Mouse (Mus musculus) kidney, adult 2 months (tissue): Measurements from ENCODE around the gene Galnt18.

ENCODE experiments used
- CTCF ChIP-seq: fragments of 200-500 bp; conservative IDR thresholded peaks from 2 replicates; pipeline ENCODE4 v1.5.1; 2011; ENCODE audit warnings: low read depth, mild to moderate bottlenecking, control low read depth, low read length, moderate library complexity, mixed read lengths; ENCODE audit not compliant: insufficient read depth, insufficient read length
- POLR2A ChIP-seq: fragments of 200-500 bp; IDR thresholded peaks from one replicate; pipeline ENCODE4 v1.6.1; 2011; ENCODE audit warnings: low read depth, low read length, control low read depth

DNA sequence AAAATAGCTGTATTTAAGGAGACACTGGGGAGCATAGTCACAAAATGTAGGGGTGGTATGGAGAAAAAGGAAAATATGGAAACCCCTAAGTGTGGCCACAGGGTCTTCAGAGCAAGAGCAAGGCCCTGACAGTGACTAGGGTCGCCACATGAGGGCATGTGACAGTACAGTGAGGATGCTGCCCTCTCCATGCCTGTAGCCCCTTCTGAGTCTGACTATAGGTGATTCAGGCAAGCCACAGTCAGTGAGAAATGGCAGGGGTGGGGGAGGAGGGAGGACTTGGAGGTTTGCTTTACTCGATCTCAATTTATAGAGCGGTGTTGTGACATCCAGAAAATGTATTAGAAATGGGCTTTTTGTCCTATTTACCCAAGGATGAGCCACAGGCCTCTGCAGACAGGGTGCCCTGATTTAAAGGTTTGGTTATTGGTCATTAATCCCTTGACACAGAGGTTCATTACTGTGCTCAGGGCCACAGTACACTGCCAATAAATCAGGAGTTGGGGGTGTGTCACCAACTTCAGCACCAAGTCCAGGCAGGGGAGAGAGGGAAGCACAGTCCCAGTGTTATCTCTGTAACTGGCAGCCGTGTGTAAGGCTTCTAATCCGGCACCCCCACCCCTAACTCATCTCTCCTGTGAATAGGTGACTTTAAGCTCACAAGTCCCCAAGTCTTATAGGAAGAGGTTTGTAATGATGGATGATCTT is 287.4 kb downstream of the Galnt18 start:
- TF ChIP-seq POLR2A, result no peak
- no peak for TF ChIP-seq CTCF
